Mouse (Mus musculus): Measurements from ENCODE around the gene Paox. TPM values are rescaled to one million over a fixed set of nuclear protein-coding genes. Genes with fewer than 3 reads are reported as not detected.
A peak's percentile ranks its signal among the peaks of the same experiment; 100 is the strongest.
"Not testable (repeated sequence)": the region's sequence is repeated elsewhere in the genome, so short reads cannot be mapped to it uniquely, and the experiment has no call there.

Paox gene
- polyA plus RNA-seq, 1 experiment from 2014 or later, result 16.7 TPM

GRCm38 (mm10) chr7:140126022-140126350 lies 10.4 kb downstream of the Paox start:
- Histone ChIP-seq H3K9ac (ENCODE audit: low read depth, low read length) (peak overlapping the region; percentile 87), H3K27ac (replicated peaks; ENCODE audit: low read depth, low read length) (no peak overlapping the region), H3K36me3 (ENCODE audit: control insufficient read depth, insufficient read depth, low read length) (peaks cover 19% of the 10 kb centered on the region), H3K9me3 (ENCODE audit: control insufficient read depth, low read length) (no peaks in the 10 kb centered on the region), H3K4me1 (ENCODE audit: control insufficient read depth, insufficient read depth, low read length) (0 out of 2 replicates have a peak, but pooled peaks cover 4% of the 10 kb centered on the region), H3K27me3 (replicated peaks; ENCODE audit: control insufficient read depth, insufficient read depth, low read length) (no peaks in the 10 kb centered on the region), H3K4me2 (ENCODE audit: low read depth, low read length) (peak overlapping the region; percentile 59), H3K4me3 (ENCODE audit: low read depth, low read length) (peak overlapping the region; percentile 82)
- DNase-seq (ENCODE audit: low spot score) (no peak), ATAC-seq (ENCODE audit: low read depth) (no peak; the same call in 1 of the 2 replicates)
- 3% methylated on average over 5 of the region's 5 CpGs for WGBS

GRCm38 (mm10) chr7:140126934-140127333 lies 11.3 kb downstream of the Paox start:
- 0 out of 2 replicates have a peak, but pooled peaks cover 4% of the 10 kb centered on the region for H3K4me1 ChIP-seq (ENCODE audit: control insufficient read depth, insufficient read depth, low read length)
- no peak for DNase-seq (ENCODE audit: low spot score)
- no peak overlapping the region for H3K27ac ChIP-seq (replicated peaks; ENCODE audit: low read depth, low read length)
- H3K9me3 ChIP-seq (ENCODE audit: control insufficient read depth, low read length), result no peaks in the 10 kb centered on the region
- H3K27me3 ChIP-seq (replicated peaks; ENCODE audit: control insufficient read depth, insufficient read depth, low read length), result no peaks in the 10 kb centered on the region
- 87% methylated on average over 3 of the region's 3 CpGs for WGBS
- no peak overlapping the region for H3K4me2 ChIP-seq (ENCODE audit: low read depth, low read length)
- no peak for ATAC-seq (ENCODE audit: low read depth)
- H3K36me3 ChIP-seq (ENCODE audit: control insufficient read depth, insufficient read depth, low read length), result peaks cover 19% of the 10 kb centered on the region
- H3K4me3 ChIP-seq (ENCODE audit: low read depth, low read length), result no peak overlapping the region
- no peak overlapping the region for H3K9ac ChIP-seq (ENCODE audit: low read depth, low read length)

GRCm38 (mm10) chr7:140127911-140128310 lies 12.3 kb downstream of the Paox start:
- peaks cover 19% of the 10 kb centered on the region for H3K36me3 ChIP-seq (ENCODE audit: control insufficient read depth, insufficient read depth, low read length)
- no peak overlapping the region for H3K9ac ChIP-seq (ENCODE audit: low read depth, low read length)
- no peak overlapping the region for H3K4me3 ChIP-seq (ENCODE audit: low read depth, low read length)
- DNase-seq (ENCODE audit: low spot score) (no peak), ATAC-seq (ENCODE audit: low read depth) (no peak)
- 0 out of 2 replicates have a peak, but pooled peaks cover 4% of the 10 kb centered on the region for H3K4me1 ChIP-seq (ENCODE audit: control insufficient read depth, insufficient read depth, low read length)
- H3K9me3 ChIP-seq (ENCODE audit: control insufficient read depth, low read length), result no peaks in the 10 kb centered on the region
- no peak overlapping the region for H3K4me2 ChIP-seq (ENCODE audit: low read depth, low read length)
- no peak overlapping the region for H3K27ac ChIP-seq (replicated peaks; ENCODE audit: low read depth, low read length)
- no peaks in the 10 kb centered on the region for H3K27me3 ChIP-seq (replicated peaks; ENCODE audit: control insufficient read depth, insufficient read depth, low read length)
- WGBS, result 84% methylated on average over 2 of the region's 2 CpGs

GRCm38 (mm10) chr7:140132184-140132583 lies 16.6 kb downstream of the Paox start:
- H3K9ac ChIP-seq (ENCODE audit: low read depth, low read length); H3K27ac ChIP-seq (replicated peaks; ENCODE audit: low read depth, low read length); H3K4me2 ChIP-seq (ENCODE audit: low read depth, low read length); DNase-seq (ENCODE audit: low spot score); H3K27me3 ChIP-seq (replicated peaks; ENCODE audit: control insufficient read depth, insufficient read depth, low read length); ATAC-seq (ENCODE audit: low read depth); H3K4me3 ChIP-seq (ENCODE audit: low read depth, low read length); H3K9me3 ChIP-seq (ENCODE audit: control insufficient read depth, low read length); H3K4me1 ChIP-seq (ENCODE audit: control insufficient read depth, insufficient read depth, low read length): not testable (repeated sequence)
- peaks cover 31% of the 10 kb centered on the region for H3K36me3 ChIP-seq (ENCODE audit: control insufficient read depth, insufficient read depth, low read length)
- WGBS, result 88% methylated on average over 7 of the region's 7 CpGs

GRCm38 (mm10) chr7:140134033-140134432 lies 18.4 kb downstream of the Paox start:
- not testable (repeated sequence) for H3K4me1 ChIP-seq (ENCODE audit: control insufficient read depth, insufficient read depth, low read length)

GRCm38 (mm10) chr7:140135106-140135770 lies 19.6 kb downstream of the Paox start:
- no peak overlapping the region for H3K4me3 ChIP-seq (ENCODE audit: low read depth, low read length)
- DNase-seq (ENCODE audit: low spot score) (no peak), ATAC-seq (ENCODE audit: low read depth) (no peak)
- no peak overlapping the region for H3K9ac ChIP-seq (ENCODE audit: low read depth, low read length)
- H3K9me3 ChIP-seq (ENCODE audit: control insufficient read depth, low read length), result no peaks in the 10 kb centered on the region
- no peak overlapping the region for H3K4me2 ChIP-seq (ENCODE audit: low read depth, low read length)
- WGBS, result 87% methylated on average over 5 of the region's 5 CpGs
- no peak overlapping the region for H3K27ac ChIP-seq (replicated peaks; ENCODE audit: low read depth, low read length)
- peaks cover 4% of the 10 kb centered on the region for H3K4me1 ChIP-seq (ENCODE audit: control insufficient read depth, insufficient read depth, low read length)
- peaks cover 19% of the 10 kb centered on the region for H3K36me3 ChIP-seq (ENCODE audit: control insufficient read depth, insufficient read depth, low read length)
- H3K27me3 ChIP-seq (replicated peaks; ENCODE audit: control insufficient read depth, insufficient read depth, low read length), result no peaks in the 10 kb centered on the region

More at GRCm38 (mm10) chr7:140134033-140134432, 18.4 kb downstream of the Paox start:
- H3K36me3 ChIP-seq (ENCODE audit: control insufficient read depth, insufficient read depth, low read length), result peaks cover 31% of the 10 kb centered on the region
- H3K9ac ChIP-seq (ENCODE audit: low read depth, low read length); H3K9me3 ChIP-seq (ENCODE audit: control insufficient read depth, low read length); DNase-seq (ENCODE audit: low spot score); ATAC-seq (ENCODE audit: low read depth); H3K4me2 ChIP-seq (ENCODE audit: low read depth, low read length); H3K27me3 ChIP-seq (replicated peaks; ENCODE audit: control insufficient read depth, insufficient read depth, low read length); H3K27ac ChIP-seq (replicated peaks; ENCODE audit: low read depth, low read length); H3K4me3 ChIP-seq (ENCODE audit: low read depth, low read length): not testable (repeated sequence)
- WGBS, result 97% methylated on average over 5 of the region's 7 CpGs

- peak within 1 kb of the TSS; percentile 78 for H3K4me3 ChIP-seq (ENCODE audit: low read depth, low read length)
- H3K4me2 ChIP-seq (ENCODE audit: low read depth, low read length), result peak within 1 kb of the TSS; percentile 93
- H3K27me3 ChIP-seq (replicated peaks; ENCODE audit: control insufficient read depth, insufficient read depth, low read length), result no peaks in the 10 kb centered on the region
- no peaks in the 10 kb centered on the region for H3K9me3 ChIP-seq (ENCODE audit: control insufficient read depth, low read length)
- DNase-seq (ENCODE audit: low spot score), result peak; percentile 97
- peak; percentile 99 for ATAC-seq (ENCODE audit: low read depth)
- H3K27ac ChIP-seq (replicated peaks; ENCODE audit: low read depth, low read length), result peak within 1 kb of the TSS; percentile 70
- peaks cover 12% of the 10 kb centered on the region; the same call in 1 of the 2 replicates for H3K36me3 ChIP-seq (ENCODE audit: control insufficient read depth, insufficient read depth, low read length)
- H3K9ac ChIP-seq (ENCODE audit: low read depth, low read length), result peak within 1 kb of the TSS; percentile 88
- H3K4me1 ChIP-seq (ENCODE audit: control insufficient read depth, insufficient read depth, low read length), result peaks cover 4% of the 10 kb centered on the region
- WGBS, result 2% methylated on average over 38 of the region's 39 CpGs
Observed at GRCm38 (mm10) chr7:140137135-140138020, 21.8 kb downstream of the Paox start, which contains the start of gene Mtg1. Gene Mtg1 (plus strand): TSS chr7:140137564.

GRCm38 (mm10) chr7:140138021-140138310 lies 22.4 kb downstream of the Paox start:
- Histone ChIP-seq H3K4me3 (ENCODE audit: low read depth, low read length) (peak overlapping the region; percentile 78), H3K9me3 (ENCODE audit: control insufficient read depth, low read length) (no peaks in the 10 kb centered on the region), H3K4me2 (ENCODE audit: low read depth, low read length) (peak overlapping the region; percentile 93), H3K27me3 (replicated peaks; ENCODE audit: control insufficient read depth, insufficient read depth, low read length) (no peaks in the 10 kb centered on the region), H3K9ac (ENCODE audit: low read depth, low read length) (peak overlapping the region; percentile 88), H3K27ac (replicated peaks; ENCODE audit: low read depth, low read length) (peak overlapping the region; percentile 70), H3K4me1 (ENCODE audit: control insufficient read depth, insufficient read depth, low read length) (peaks cover 4% of the 10 kb centered on the region), H3K36me3 (ENCODE audit: control insufficient read depth, insufficient read depth, low read length) (peaks cover 12% of the 10 kb centered on the region; the same call in 1 of the 2 replicates)
- DNase-seq (ENCODE audit: low spot score) (no peak), ATAC-seq (ENCODE audit: low read depth) (no peak)
- 0% methylated on average over 8 of the region's 8 CpGs for WGBS
